In the genomic region with DNA sequence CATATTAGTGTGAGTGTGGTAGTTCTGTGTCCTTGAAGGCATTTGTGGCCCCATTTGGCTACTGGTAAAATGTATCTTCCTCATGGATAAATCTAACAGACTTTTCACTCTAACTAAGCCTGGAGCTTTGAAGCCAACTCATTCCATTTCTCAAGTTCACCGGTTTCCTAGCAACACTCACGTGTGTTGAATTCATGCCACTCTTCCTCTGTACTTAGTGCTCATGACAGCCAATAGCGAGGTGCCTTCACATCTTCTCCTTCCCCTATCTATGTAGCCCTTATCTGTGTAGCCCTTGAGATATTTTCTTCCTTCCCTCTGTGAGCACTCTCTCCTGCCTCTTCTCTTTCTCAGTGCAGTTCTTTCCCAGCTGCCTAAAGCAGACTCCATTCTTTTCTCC, we compare ENCODE assay signal across 13 mouse cellular contexts.
"Had no signal": no experiment of that assay in that cellular context is flagged by ENCODE, and none has a peak within 500 bp of the region (broad histone marks: within the 10 kb centered on the region; RNA-seq: fewer than 3 reads in every experiment).

No protein-coding gene starts in this region.

- H3K4me3 ChIP-seq: kidney, embryonic 15.5 days; limb, embryonic 13.5 days; midbrain, embryonic 12.5 days; neural tube, embryonic 13.5 days had no signal

- H3K4me1 ChIP-seq: kidney, embryonic 15.5 days; limb, embryonic 13.5 days; midbrain, embryonic 12.5 days; neural tube, embryonic 13.5 days had no signal

- H3K36me3 ChIP-seq: kidney, embryonic 15.5 days; limb, embryonic 13.5 days; midbrain, embryonic 12.5 days; neural tube, embryonic 13.5 days had no signal

- H3K4me2 ChIP-seq: kidney, embryonic 15.5 days; limb, embryonic 13.5 days; midbrain, embryonic 12.5 days; neural tube, embryonic 13.5 days had no signal

- DNase-seq: kidney, postnatal 14 days; left cerebral cortex, postnatal 4 days; lung, adult 2 months; lung, postnatal 10 days; lung, postnatal 4 days; retina, postnatal 1 day; right cerebral cortex, postnatal 25 days; thymus, postnatal 36 days had no signal

- H3K27me3 ChIP-seq: kidney, embryonic 15.5 days; limb, embryonic 13.5 days; midbrain, embryonic 12.5 days; neural tube, embryonic 13.5 days had no signal

- H3K9ac ChIP-seq: kidney, embryonic 15.5 days; limb, embryonic 13.5 days; liver, embryonic 14.5 days; midbrain, embryonic 12.5 days; neural tube, embryonic 13.5 days had no signal

- H3K9me3 ChIP-seq: kidney, embryonic 15.5 days; limb, embryonic 13.5 days; midbrain, embryonic 12.5 days; neural tube, embryonic 13.5 days had no signal

- H3K27ac ChIP-seq: kidney, embryonic 15.5 days; limb, embryonic 13.5 days; liver, embryonic 14.5 days; midbrain, embryonic 12.5 days; neural tube, embryonic 13.5 days had no signal
